Comparison of ENCODE assay signal across 27 mouse cellular contexts in the genomic region with DNA sequence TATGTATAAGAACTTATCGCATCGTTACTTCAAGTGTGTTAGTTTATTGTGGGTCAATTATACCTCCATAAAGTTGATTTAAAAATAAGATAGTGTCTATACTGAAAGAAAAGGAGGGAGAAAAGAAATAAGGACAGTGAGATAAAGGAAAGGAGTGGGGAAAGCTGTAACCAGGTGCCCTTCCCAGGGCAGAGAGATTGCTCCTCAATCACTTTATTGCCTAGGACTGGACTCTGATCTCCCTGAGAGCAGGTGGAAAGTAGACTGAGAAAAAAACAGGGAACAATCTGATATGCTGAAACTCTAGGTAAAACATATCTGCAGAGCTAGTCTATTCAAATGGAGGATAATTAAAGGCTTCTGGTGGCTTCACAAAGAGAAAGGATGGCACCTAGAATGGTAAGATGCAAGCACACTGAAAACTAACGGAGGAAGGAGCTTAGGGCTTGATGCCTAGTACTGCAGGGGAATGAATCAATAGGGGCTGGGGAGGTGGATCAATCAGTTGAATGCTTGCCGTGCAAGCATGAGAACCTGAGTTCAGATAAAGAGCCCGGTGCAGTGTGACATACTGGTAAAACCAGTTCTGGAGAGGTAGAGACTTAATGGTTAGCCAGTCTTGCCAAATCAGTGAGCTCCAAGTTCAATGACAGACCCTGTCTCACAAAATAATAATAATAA.
A peak's percentile ranks its signal among the peaks of the same experiment; 100 is the strongest.
DNase-seq lines count a peak whose midpoint lies in the region; ATAC-seq and TF ChIP-seq lines count a peak whose summit lies in the region.
"Had no signal": no experiment of that assay in that cellular context is flagged by ENCODE, and none has a peak within 500 bp of the region (broad histone marks: within the 10 kb centered on the region; RNA-seq: fewer than 3 reads in every experiment).

No protein-coding gene starts in this region.

- no peak overlapping the region for H3K9ac ChIP-seq in intestine, postnatal 0 days (ENCODE audit: low read depth, low read length)
- no peak overlapping the region for H3K9ac ChIP-seq in stomach, embryonic 15.5 days
- H3K9ac ChIP-seq: embryonic facial prominence, embryonic 12.5 days; embryonic facial prominence, embryonic 15.5 days; forebrain, postnatal 0 days; hindbrain, embryonic 14.5 days had no signal

- TF ChIP-seq CTCF in intestine, postnatal 0 days (IDR thresholded peaks at IDR 0.05; ENCODE audit: low read depth), result no peak

- H3K36me3 ChIP-seq in heart, embryonic 10.5 days, result no peaks in the 10 kb centered on the region
- H3K36me3 ChIP-seq in intestine, postnatal 0 days (ENCODE audit: control insufficient read depth, insufficient read depth), result no peaks in the 10 kb centered on the region
- no peaks in the 10 kb centered on the region for H3K36me3 ChIP-seq in stomach, embryonic 15.5 days
- H3K36me3 ChIP-seq: embryonic facial prominence, embryonic 12.5 days; embryonic facial prominence, embryonic 15.5 days; G1E had no signal

- WGBS in heart, embryonic 10.5 days, result 88% methylated on average over 5 of the region's 5 CpGs
- 39% methylated on average over 5 of the region's 5 CpGs for WGBS in intestine, postnatal 0 days
- WGBS in stomach, embryonic 15.5 days, result 77% methylated on average over 5 of the region's 5 CpGs

- no peak overlapping the region for H3K4me3 ChIP-seq in heart, embryonic 10.5 days
- no peak overlapping the region for H3K4me3 ChIP-seq in intestine, postnatal 0 days (ENCODE audit: low read depth, low read length)
- H3K4me3 ChIP-seq in stomach, embryonic 15.5 days (replicated peaks), result no peak overlapping the region
- H3K4me3 ChIP-seq: embryonic facial prominence, embryonic 12.5 days; embryonic facial prominence, embryonic 15.5 days; heart, adult 2 months had no signal

- H3K9me3 ChIP-seq in heart, embryonic 10.5 days, result no peaks in the 10 kb centered on the region
- no peaks in the 10 kb centered on the region for H3K9me3 ChIP-seq in intestine, postnatal 0 days (ENCODE audit: control insufficient read depth)
- no peaks in the 10 kb centered on the region for H3K9me3 ChIP-seq in stomach, embryonic 15.5 days
- H3K9me3 ChIP-seq: embryonic facial prominence, embryonic 12.5 days; embryonic facial prominence, embryonic 15.5 days; G1E had no signal

- H3K4me2 ChIP-seq in intestine, postnatal 0 days (replicated peaks; ENCODE audit: low read depth), result peak overlapping the region; percentile 48
- no peak overlapping the region for H3K4me2 ChIP-seq in stomach, embryonic 15.5 days
- H3K4me2 ChIP-seq: embryonic facial prominence, embryonic 12.5 days; embryonic facial prominence, embryonic 15.5 days; heart, embryonic 11.5 days; hindbrain, embryonic 14.5 days had no signal

- H3K4me1 ChIP-seq in heart, embryonic 10.5 days, result no peaks in the 10 kb centered on the region
- H3K4me1 ChIP-seq in intestine, postnatal 0 days (replicated peaks; ENCODE audit: control insufficient read depth, insufficient read depth, low read length), result no peaks in the 10 kb centered on the region
- H3K4me1 ChIP-seq in stomach, embryonic 15.5 days, result no peaks in the 10 kb centered on the region
- H3K4me1 ChIP-seq: embryonic facial prominence, embryonic 12.5 days; embryonic facial prominence, embryonic 15.5 days had no signal

- H3K27ac ChIP-seq in heart, embryonic 10.5 days, result no peak overlapping the region
- peak overlapping the region; percentile 71 for H3K27ac ChIP-seq in intestine, postnatal 0 days (ENCODE audit: low read depth, low read length)
- no peak overlapping the region for H3K27ac ChIP-seq in stomach, embryonic 15.5 days
- H3K27ac ChIP-seq: embryonic facial prominence, embryonic 12.5 days; embryonic facial prominence, embryonic 15.5 days; heart, adult 2 months; hindbrain, embryonic 14.5 days; hindbrain, postnatal 0 days had no signal

- peak; percentile 52 for DNase-seq in heart, embryonic 10.5 days (ENCODE audit: low spot score)
- no peak for DNase-seq in heart, postnatal 36 days
- DNase-seq in left cerebral cortex, postnatal 14 days (ENCODE audit: low spot score in 2 of 2), result no peak
- DNase-seq in kidney, adult 9 months, result no peak
- DNase-seq: adrenal gland, adult 2 months; adrenal gland, postnatal 14 days; B cell, adult 2 months; cerebellum, adult 11 months; cerebellum, adult 2 months; cerebellum, adult 9-11 months; cerebellum, postnatal 25 days; forebrain, postnatal 0 days; gastrocnemius, postnatal 25 days; heart, adult 2 months; heart, postnatal 4 days had no signal

- intact Hi-C loops in heart, postnatal 36 days (cut with DNase I), result no loop called here
- intact Hi-C loops in left cerebral cortex, postnatal 14 days (cut with DNase I), result no loop called here

- no peaks in the 10 kb centered on the region for H3K27me3 ChIP-seq in heart, embryonic 10.5 days (ENCODE audit: insufficient read depth, poor library complexity, severe bottlenecking)
- no peaks in the 10 kb centered on the region for H3K27me3 ChIP-seq in intestine, postnatal 0 days (replicated peaks; ENCODE audit: control insufficient read depth, insufficient read depth, low read length)
- H3K27me3 ChIP-seq in stomach, embryonic 15.5 days (replicated peaks), result no peaks in the 10 kb centered on the region
- H3K27me3 ChIP-seq: CH12.LX; embryonic facial prominence, embryonic 12.5 days; embryonic facial prominence, embryonic 15.5 days; Patski had no signal

- peak; percentile 99 for ATAC-seq in intestine, postnatal 0 days
- peak; percentile 50; the same call in 1 of the 2 replicates for ATAC-seq in stomach, embryonic 15.5 days (ENCODE audit: insufficient read depth, low FRiP score, low read depth)
- no peak for ATAC-seq in megakaryocyte-erythroid progenitor cell, adult 5-6 weeks (replicated peaks; ENCODE audit: low FRiP score, low TSS enrichment, poor library complexity, severe bottlenecking)
- ATAC-seq: forebrain, embryonic 14.5 days; forebrain, postnatal 0 days; hindbrain, postnatal 0 days; Patski had no signal
